Mouse (Mus musculus) myocyte (in vitro differentiated cells): ENCODE measurements at regions not wholly inside any gene's neighbourhood (a gene's known extent, or its start where the extent isn't known, plus 50 kb on each side); places are given as distances from the start of the nearest gene placed in this dataset.

ENCODE experiments used
- CEBPB ChIP-seq: IDR thresholded peaks from 2 replicates; pipeline ENCODE4 v1.6.1; 2011; ENCODE audit warnings: mild to moderate bottlenecking, moderate library complexity; ENCODE audit not compliant: poor library complexity, insufficient read depth, severe bottlenecking
- E2F4 ChIP-seq: IDR thresholded peaks from one replicate; pipeline ENCODE4 v1.6.1; 2011; ENCODE audit warnings: mild to moderate bottlenecking, control low read depth, moderate library complexity; ENCODE audit not compliant: insufficient read depth
- MAX ChIP-seq: IDR thresholded peaks from one replicate; pipeline ENCODE4 v1.6.1; 2011; ENCODE audit warnings: low read depth, mild to moderate bottlenecking, control low read depth
- MYOD1 ChIP-seq, 3 experiments: IDR thresholded peaks; one replicate each; pipeline ENCODE4 v1.6.1; 2011; ENCODE audit warnings: control low read depth in 2 of 3, low read depth in 2 of 3, mild to moderate bottlenecking in 2 of 3, moderate library complexity in 1 of 3; ENCODE audit not compliant: insufficient read length in 2 of 3, control insufficient read depth in 1 of 3
- MYOG ChIP-seq, 3 experiments: IDR thresholded peaks; one replicate each; pipeline ENCODE4 v1.6.1; 2011; ENCODE audit warnings: control low read depth in 2 of 3, low read depth in 2 of 3, mild to moderate bottlenecking in 2 of 3; ENCODE audit not compliant: insufficient read length in 2 of 3, control insufficient read depth in 1 of 3, insufficient read depth in 1 of 3
- POLR2A ChIP-seq: IDR thresholded peaks from one replicate; pipeline ENCODE4 v1.6.1; 2011; ENCODE audit warnings: low read depth, mild to moderate bottlenecking, control low read depth, moderate library complexity; ENCODE audit not compliant: insufficient read length
- POLR2AphosphoS2 ChIP-seq: IDR thresholded peaks from one replicate; pipeline ENCODE4 v1.6.1; 2011; ENCODE audit warnings: low read depth, control low read depth; ENCODE audit not compliant: insufficient read length
- REST ChIP-seq: IDR thresholded peaks from one replicate; pipeline ENCODE4 v1.6.1; 2011; ENCODE audit warnings: mild to moderate bottlenecking, control low read depth, moderate library complexity; ENCODE audit not compliant: insufficient read depth, insufficient read length
- TCF12 ChIP-seq: IDR thresholded peaks from one replicate; pipeline ENCODE4 v1.6.1; 2011; ENCODE audit warnings: mild to moderate bottlenecking, control low read depth; ENCODE audit not compliant: poor library complexity, insufficient read depth, severe bottlenecking
- TCF3 ChIP-seq: IDR thresholded peaks from one replicate; pipeline ENCODE4 v1.6.1; 2011; ENCODE audit warnings: low read depth, control low read depth; ENCODE audit not compliant: insufficient read length
- USF1 ChIP-seq: IDR thresholded peaks from one replicate; pipeline ENCODE4 v1.6.1; 2011; ENCODE audit warnings: low read depth, mild to moderate bottlenecking, control low read depth, moderate library complexity

DNA sequence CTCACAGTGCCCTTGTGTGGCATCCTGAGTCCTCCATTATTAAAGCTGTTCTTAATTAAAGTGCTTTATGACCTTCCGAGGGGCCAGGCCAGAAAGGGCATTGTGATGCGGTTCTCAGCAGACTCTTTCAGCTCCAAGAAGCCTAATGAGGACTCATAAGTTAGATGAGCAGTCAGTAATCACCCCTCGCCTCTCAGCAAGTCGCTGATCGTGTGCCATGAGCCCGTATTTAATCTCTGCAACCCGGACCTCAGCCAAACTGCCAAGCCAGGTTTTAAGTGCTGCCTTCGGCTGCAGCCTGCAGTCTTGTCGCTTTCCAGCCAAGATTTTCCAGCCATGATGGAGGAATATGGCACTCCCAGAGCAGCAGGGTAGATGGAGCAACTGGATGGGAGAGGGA lies 56.1 kb upstream of the Rbfox1 start:
- TF ChIP-seq CEBPB (no peak), E2F4 (no peak), POLR2AphosphoS2 (no peak), MYOD1 (IDR thresholded peaks at IDR 0.05; ENCODE audit: control insufficient read depth in 1 of 3, insufficient read length in 2 of 3, low read depth in 2 of 3) (no peak), POLR2A (no peak), MAX (no peak), USF1 (no peak), TCF12 (no peak), TCF3 (no peak), REST (no peak), MYOG (IDR thresholded peaks at IDR 0.05; ENCODE audit: control insufficient read depth in 1 of 3, insufficient read depth in 1 of 3, insufficient read length in 2 of 3, low read depth in 2 of 3) (no peak)
